Mouse (Mus musculus) midbrain, embryonic 15.5 days (tissue): ENCODE results near the gene Gnb3. TPM values are rescaled to one million over a fixed set of nuclear protein-coding genes. Genes with fewer than 3 reads are reported as not detected.

ENCODE experiments used
- ATAC-seq: fragments of 200-750 bp; cut with Nextera tagmentation; replicated peaks from 2 replicates; pipeline ENCODE4 v1.8.0; 2017; ENCODE audit warnings: moderate TSS enrichment
- H3K27ac ChIP-seq: fragments of 300-500 bp; sonication (generic); 2 replicates; pipeline ENCODE4 v1.5.1; 2015; ENCODE audit warnings: mild to moderate bottlenecking, inconsistent platforms
- H3K27me3 ChIP-seq: fragments of 300-500 bp; sonication (generic); replicated peaks from 2 replicates; pipeline ENCODE4 v1.6.1; 2015; ENCODE audit warnings: inconsistent platforms
- H3K36me3 ChIP-seq: fragments of 300-500 bp; sonication (generic); replicated peaks from 2 replicates; pipeline ENCODE4 v1.6.1; 2015; ENCODE audit warnings: inconsistent platforms
- H3K4me1 ChIP-seq: fragments of 300-500 bp; sonication (generic); 2 replicates; pipeline ENCODE4 v1.6.1; 2015; ENCODE audit warnings: inconsistent platforms
- H3K4me2 ChIP-seq: fragments of 300-500 bp; sonication (generic); 2 replicates; pipeline ENCODE4 v1.6.1; 2015; ENCODE audit warnings: inconsistent platforms, mild to moderate bottlenecking, moderate library complexity
- H3K4me3 ChIP-seq: fragments of 300-500 bp; sonication (generic); 2 replicates; pipeline ENCODE4 v1.5.1; 2015; ENCODE audit warnings: mild to moderate bottlenecking, inconsistent platforms
- H3K9ac ChIP-seq: fragments of 300-500 bp; sonication (generic); 2 replicates; pipeline ENCODE4 v1.6.1; 2015; ENCODE audit warnings: mild to moderate bottlenecking, inconsistent platforms
- H3K9me3 ChIP-seq: fragments of 300-500 bp; sonication (generic); 2 replicates; pipeline ENCODE4 v1.6.1; 2016; ENCODE audit warnings: inconsistent platforms
- WGBS: fragments of 180-500 bp; shearing (Covaris S2); methylation state at CpG from one replicate; pipeline ENCODE4 v1.1.7; 2015; ENCODE audit warnings: mixed read lengths; 5-methylcytosine and 5-hydroxymethylcytosine counted together
- polyA plus RNA-seq: library from polyadenylated mRNA; unstranded; fragments of >200 nt; fragmentation: Nextera tagmentation; extraction: Ambion mirVana; gene quantifications from 2 replicates; pipeline ENCODE4 v1.2.1, GENCODE M21; 2015

The Gnb3 gene
- polyA plus RNA-seq, 1 experiment from 2014 or later: 2.6 TPM

DNA sequence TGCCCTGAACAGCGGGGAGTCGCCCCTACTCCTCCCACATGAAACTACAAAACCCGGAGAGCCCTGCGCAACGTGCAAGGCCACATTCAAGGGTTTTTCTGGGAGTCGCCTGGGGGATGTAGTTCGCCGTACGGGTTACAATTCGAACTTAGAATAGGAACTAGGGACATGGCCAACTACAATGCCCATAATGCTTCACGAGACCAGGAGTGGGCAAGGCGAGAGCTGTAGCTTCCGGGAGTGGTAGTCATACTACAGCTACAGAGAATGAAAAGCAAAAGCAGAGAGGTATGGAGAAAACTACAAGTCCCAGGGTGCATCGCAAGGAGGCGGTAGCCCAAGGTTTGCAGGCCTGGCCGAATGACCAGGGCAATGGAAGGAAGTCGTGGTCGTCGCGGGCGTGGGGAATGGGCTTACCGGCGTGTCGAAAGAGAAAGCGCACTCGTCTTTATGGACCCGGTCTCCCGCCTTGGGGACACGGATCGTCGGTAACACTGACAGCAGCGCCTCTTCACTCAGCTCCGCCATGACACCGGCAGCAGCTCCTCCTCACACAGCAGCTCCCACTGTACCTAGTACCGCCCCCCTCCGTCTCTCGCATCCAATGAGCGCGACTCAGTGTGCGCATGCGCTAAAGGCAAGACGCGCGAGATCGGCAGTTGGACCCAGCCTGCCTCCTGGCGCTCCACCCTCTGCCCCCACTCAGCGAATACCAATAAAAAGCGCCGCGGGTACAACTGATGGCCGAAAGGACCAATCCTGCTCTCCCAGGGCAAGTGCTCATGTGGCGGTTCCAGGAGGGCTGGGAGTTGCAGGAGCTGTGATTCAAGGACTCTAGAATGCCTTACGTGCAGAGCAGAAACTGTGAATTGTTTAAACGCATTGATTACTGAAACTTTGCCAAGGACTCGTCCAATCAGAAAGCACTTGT, 10.9 kb downstream of the Gnb3 start, which contains the start of the genes Usp5 and Cdca3:
Gene Usp5, minus strand, starts transcription at position 617 of the 931 bp plus-strand sequence.
Gene Cdca3, plus strand, starts transcription at position 680 of the 931 bp plus-strand sequence.
- no peaks in the 10 kb centered on the region for H3K27me3 ChIP-seq
- peak; percentile 95 for ATAC-seq
- H3K9me3 ChIP-seq: no peaks in the 10 kb centered on the region
- peak within 1 kb of the TSS; percentile 90 for H3K27ac ChIP-seq
- H3K4me2 ChIP-seq: peak within 1 kb of the TSS; percentile 69
- H3K36me3 ChIP-seq: peaks cover 21% of the 10 kb centered on the region
- H3K9ac ChIP-seq: peak within 1 kb of the TSS; percentile 62
- under 1% methylated on average over 55 of the region's 55 CpGs for WGBS
- H3K4me3 ChIP-seq: peak within 1 kb of the TSS; percentile 56
- H3K4me1 ChIP-seq: peaks cover 20% of the 10 kb centered on the region

DNA sequence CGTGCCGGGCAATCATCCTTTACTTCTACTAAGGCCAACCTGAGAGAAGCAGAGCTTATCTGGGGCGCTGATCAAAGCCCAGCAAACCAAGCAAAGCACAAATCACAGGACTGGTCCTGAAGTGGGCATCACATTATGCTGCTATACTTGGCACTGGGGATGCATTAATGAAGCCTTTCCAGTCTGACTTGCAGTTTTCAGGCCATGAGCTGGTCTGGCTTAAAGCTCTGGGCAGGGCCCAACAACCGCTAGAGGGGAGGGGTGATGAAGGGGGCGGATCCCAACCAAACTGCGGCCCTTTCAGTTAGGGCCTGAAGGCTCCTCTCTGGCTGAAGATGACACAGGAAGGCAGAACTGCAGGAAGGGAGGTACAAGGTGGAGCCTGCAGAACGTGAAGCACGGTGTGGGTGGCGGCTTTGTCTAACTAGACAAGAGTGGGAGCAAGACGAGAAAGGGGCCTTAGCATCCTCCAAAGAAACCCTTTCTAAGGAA, 11.9 kb downstream of the Gnb3 start:
- WGBS: 19% methylated on average over 10 of the region's 10 CpGs
- Histone ChIP-seq H3K9me3 (no peaks in the 10 kb centered on the region), H3K36me3 (peaks cover 31% of the 10 kb centered on the region), H3K9ac (peak overlapping the region; percentile 49), H3K4me2 (peak overlapping the region; percentile 69), H3K27ac (peak overlapping the region; percentile 90), H3K27me3 (no peaks in the 10 kb centered on the region), H3K4me1 (peaks cover 20% of the 10 kb centered on the region), H3K4me3 (peak overlapping the region; percentile 56)
- ATAC-seq: no peak

DNA sequence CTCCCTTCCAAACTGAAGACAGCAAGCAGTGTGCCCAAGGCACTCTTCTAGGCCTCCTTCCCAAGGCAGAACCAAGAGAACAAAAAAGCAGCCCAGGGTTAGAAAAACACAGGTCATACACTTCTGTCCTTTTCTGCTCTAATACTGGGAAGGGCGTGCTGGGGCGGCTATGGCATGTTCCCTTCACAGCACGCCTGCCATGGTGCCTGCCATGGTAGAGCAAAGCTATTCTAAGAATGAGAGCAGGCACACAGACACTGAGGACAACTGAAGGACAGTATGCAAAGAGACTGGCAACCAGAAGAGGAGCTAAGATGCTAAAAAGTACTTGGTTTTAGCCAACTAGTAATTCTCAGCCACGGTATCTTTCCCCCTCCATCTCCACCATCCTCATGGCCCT, 18.0 kb downstream of the Gnb3 start:
- Histone ChIP-seq H3K27ac (no peak overlapping the region), H3K36me3 (peaks cover 89% of the 10 kb centered on the region), H3K4me1 (no peaks in the 10 kb centered on the region), H3K4me3 (no peak overlapping the region), H3K4me2 (no peak overlapping the region), H3K27me3 (no peaks in the 10 kb centered on the region), H3K9me3 (no peaks in the 10 kb centered on the region), H3K9ac (no peak overlapping the region)
- no peak for ATAC-seq
- WGBS: 98% methylated on average over 4 of the region's 4 CpGs

- WGBS: 97% methylated on average over 5 of the region's 5 CpGs
- Histone ChIP-seq H3K4me2 (no peak overlapping the region), H3K27me3 (no peaks in the 10 kb centered on the region), H3K4me1 (no peaks in the 10 kb centered on the region), H3K9me3 (no peaks in the 10 kb centered on the region), H3K9ac (no peak overlapping the region), H3K36me3 (peaks cover 86% of the 10 kb centered on the region), H3K27ac (no peak overlapping the region), H3K4me3 (no peak overlapping the region)
- no peak for ATAC-seq
Measured at GRCm38 (mm10) chr6:124820891-124821290, 19.2 kb downstream of the Gnb3 start.

- no peak overlapping the region for H3K4me2 ChIP-seq
- H3K4me1 ChIP-seq: peaks cover 8% of the 10 kb centered on the region
- peaks cover 57% of the 10 kb centered on the region for H3K36me3 ChIP-seq
- H3K9ac ChIP-seq: no peak overlapping the region
- no peaks in the 10 kb centered on the region for H3K27me3 ChIP-seq
- H3K27ac ChIP-seq: no peak overlapping the region
- ATAC-seq: no peak
- H3K4me3 ChIP-seq: no peak overlapping the region
- WGBS: 92% methylated on average over 8 of the region's 8 CpGs
- H3K9me3 ChIP-seq: no peaks in the 10 kb centered on the region
Measured at GRCm38 (mm10) chr6:124817971-124818370, 22.1 kb downstream of the Gnb3 start.

DNA sequence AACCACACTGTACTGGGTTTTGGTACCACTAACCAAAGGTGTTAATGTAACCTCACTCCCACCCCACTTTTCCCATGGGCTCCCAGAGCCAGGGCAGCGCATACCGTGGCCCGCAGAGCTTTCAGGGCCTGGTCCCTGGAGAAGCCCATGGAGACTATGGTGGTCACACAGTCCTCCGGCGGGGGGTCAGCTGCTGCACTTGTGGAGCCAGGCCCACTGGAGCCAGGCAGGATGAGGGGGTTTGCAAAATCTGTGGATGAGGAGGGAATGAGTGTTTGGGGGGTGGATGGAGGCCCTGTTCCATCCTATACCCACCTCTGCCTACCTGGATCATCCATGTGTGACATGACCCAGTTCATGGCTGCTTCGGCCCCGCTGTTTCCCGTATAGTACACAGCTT, 22.5 kb downstream of the Gnb3 start:
- Histone ChIP-seq H3K36me3 (peaks cover 53% of the 10 kb centered on the region), H3K4me1 (peaks cover 12% of the 10 kb centered on the region), H3K27me3 (no peaks in the 10 kb centered on the region), H3K9me3 (no peaks in the 10 kb centered on the region), H3K9ac (no peak overlapping the region), H3K4me3 (no peak overlapping the region), H3K27ac (no peak overlapping the region), H3K4me2 (no peak overlapping the region)
- WGBS: 93% methylated on average over 8 of the region's 8 CpGs
- no peak for ATAC-seq

DNA sequence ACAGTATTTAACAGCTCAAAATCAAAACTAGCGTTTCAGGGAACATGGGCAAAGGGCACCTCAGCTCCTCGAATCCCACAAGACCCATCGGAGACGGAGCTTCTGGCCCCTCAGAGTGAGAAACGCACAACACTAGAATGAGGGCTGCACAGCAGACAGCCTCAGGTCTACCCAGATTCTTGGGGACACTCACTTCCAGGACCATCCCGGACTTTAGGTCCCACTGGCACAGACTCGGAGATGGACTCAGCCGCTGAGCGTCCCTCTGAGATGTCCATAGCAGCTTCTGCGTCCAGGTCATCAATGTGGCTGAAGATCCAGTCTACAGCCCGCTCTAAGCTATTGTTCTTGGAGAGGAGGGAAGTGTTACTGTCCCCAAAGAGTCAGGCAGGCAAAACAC, 22.9 kb downstream of the Gnb3 start:
- no peak for ATAC-seq
- H3K36me3 ChIP-seq: peaks cover 49% of the 10 kb centered on the region
- H3K27me3 ChIP-seq: no peaks in the 10 kb centered on the region
- no peaks in the 10 kb centered on the region for H3K9me3 ChIP-seq
- no peak overlapping the region for H3K4me3 ChIP-seq
- no peak overlapping the region for H3K4me2 ChIP-seq
- H3K9ac ChIP-seq: no peak overlapping the region
- WGBS: 96% methylated on average over 11 of the region's 11 CpGs
- H3K4me1 ChIP-seq: peaks cover 17% of the 10 kb centered on the region
- no peak overlapping the region for H3K27ac ChIP-seq

DNA sequence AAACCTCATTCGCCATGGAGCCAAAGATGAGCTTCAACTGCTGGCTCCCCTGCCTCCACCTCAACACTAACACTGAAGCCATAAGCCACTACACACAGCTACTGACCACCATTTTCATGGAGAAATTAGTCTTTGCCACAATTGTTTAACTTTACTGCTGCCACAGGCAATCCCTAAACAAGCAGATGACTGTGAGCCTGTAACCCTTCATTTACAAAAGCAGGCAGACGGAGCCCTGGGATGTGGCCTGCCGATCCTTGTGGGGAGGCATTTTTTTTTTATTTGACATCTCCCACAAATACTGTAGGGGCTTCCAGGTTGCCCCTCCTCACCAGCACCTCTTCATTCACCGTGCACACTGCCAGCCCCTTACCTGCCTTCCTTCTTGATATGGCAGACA, 23.5 kb downstream of the Gnb3 start:
- no peak overlapping the region for H3K9ac ChIP-seq
- H3K9me3 ChIP-seq: no peaks in the 10 kb centered on the region
- H3K4me2 ChIP-seq: no peak overlapping the region
- no peaks in the 10 kb centered on the region for H3K27me3 ChIP-seq
- ATAC-seq: no peak
- H3K27ac ChIP-seq: no peak overlapping the region
- 91% methylated on average over 4 of the region's 4 CpGs for WGBS
- H3K36me3 ChIP-seq: peaks cover 48% of the 10 kb centered on the region
- peaks cover 22% of the 10 kb centered on the region for H3K4me1 ChIP-seq
- H3K4me3 ChIP-seq: no peak overlapping the region

- Histone ChIP-seq H3K9me3 (no peaks in the 10 kb centered on the region), H3K9ac (no peak overlapping the region), H3K4me2 (no peak overlapping the region), H3K27ac (no peak overlapping the region), H3K4me3 (no peak overlapping the region), H3K27me3 (no peaks in the 10 kb centered on the region), H3K4me1 (peaks cover 25% of the 10 kb centered on the region), H3K36me3 (peaks cover 35% of the 10 kb centered on the region)
- ATAC-seq: no peak
- 68% methylated on average over 9 of the region's 9 CpGs for WGBS
Measured at GRCm38 (mm10) chr6:124814858-124815774, 25.0 kb downstream of the Gnb3 start.

GRCm38 (mm10) chr6:124814448-124814847, 25.6 kb downstream of the Gnb3 start:
- peak overlapping the region; percentile 87 for H3K4me2 ChIP-seq
- peak overlapping the region; percentile 84 for H3K27ac ChIP-seq
- peaks cover 28% of the 10 kb centered on the region; the same call in 1 of the 2 replicates for H3K36me3 ChIP-seq
- peaks cover 30% of the 10 kb centered on the region for H3K4me1 ChIP-seq
- H3K27me3 ChIP-seq: no peaks in the 10 kb centered on the region
- peak overlapping the region; percentile 59 for H3K4me3 ChIP-seq
- peak; percentile 56 for ATAC-seq
- peak overlapping the region; percentile 63 for H3K9ac ChIP-seq
- WGBS: 37% methylated on average over 8 of the region's 8 CpGs
- no peaks in the 10 kb centered on the region for H3K9me3 ChIP-seq

DNA sequence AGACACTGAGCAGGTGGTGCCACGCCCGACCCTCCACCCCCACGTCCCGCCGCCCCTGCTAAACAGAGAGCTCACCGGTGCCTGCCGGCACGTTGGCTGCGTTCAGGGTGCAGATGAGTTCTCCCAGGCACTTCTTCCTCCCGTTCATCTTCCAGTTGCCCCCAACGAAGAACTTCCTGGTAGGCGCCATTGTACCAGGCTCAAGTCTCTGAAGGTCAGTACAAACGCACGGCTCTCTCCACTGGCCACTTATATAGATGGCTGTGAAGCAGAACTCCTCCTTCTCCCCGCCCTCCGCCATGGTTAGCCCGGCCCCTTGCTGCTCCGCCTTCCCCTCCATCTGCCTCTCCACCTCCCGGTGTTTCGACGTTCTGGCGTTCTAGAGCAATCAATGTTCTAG, 26.1 kb downstream of the Gnb3 start, which contains the start of gene Tpi1:
Gene Tpi1, minus strand, starts transcription at position 364 of the 400 bp plus-strand sequence.
- Histone ChIP-seq H3K27me3 (no peaks in the 10 kb centered on the region), H3K36me3 (peaks cover 23% of the 10 kb centered on the region; the same call in 1 of the 2 replicates), H3K9me3 (no peaks in the 10 kb centered on the region), H3K4me1 (peaks cover 35% of the 10 kb centered on the region), H3K4me2 (peak within 1 kb of the TSS; percentile 87), H3K27ac (peak within 1 kb of the TSS; percentile 84), H3K9ac (peak within 1 kb of the TSS; percentile 63), H3K4me3 (peak within 1 kb of the TSS; percentile 59)
- ATAC-seq: peak; percentile 89
- WGBS: under 1% methylated on average over 22 of the region's 22 CpGs

GRCm38 (mm10) chr6:124813496-124813895, 26.6 kb downstream of the Gnb3 start:
- peaks cover 19% of the 10 kb centered on the region; the same call in 1 of the 2 replicates for H3K36me3 ChIP-seq
- H3K4me3 ChIP-seq: peak overlapping the region; percentile 59
- WGBS: 0% methylated on average over 18 of the region's 18 CpGs

More at GRCm38 (mm10) chr6:124813496-124813895, 26.6 kb downstream of the Gnb3 start:
- peak; percentile 85 for ATAC-seq
- peak overlapping the region; percentile 63 for H3K9ac ChIP-seq
- no peaks in the 10 kb centered on the region for H3K27me3 ChIP-seq
- H3K9me3 ChIP-seq: no peaks in the 10 kb centered on the region
- peak overlapping the region; percentile 87 for H3K4me2 ChIP-seq
- H3K27ac ChIP-seq: peak overlapping the region; percentile 84
- peaks cover 35% of the 10 kb centered on the region for H3K4me1 ChIP-seq
